15 mouse cellular contexts compared by ENCODE assay signal in genomic region chr11:101030136-101030807, GRCm38 (mm10). TPM values are rescaled to one million over a fixed set of nuclear protein-coding genes. Genes with fewer than 3 reads are reported as not detected.
DNase-seq lines count a peak whose midpoint lies in the region; ATAC-seq and TF ChIP-seq lines count a peak whose summit lies in the region.
"Had no signal": no experiment of that assay in that cellular context is flagged by ENCODE, and none has a peak within 500 bp of the region (broad histone marks: within the 10 kb centered on the region; RNA-seq: fewer than 3 reads in every experiment).

No protein-coding gene starts in this region.

- 79% methylated on average over 10 of the region's 10 CpGs for WGBS in embryonic facial prominence, embryonic 14.5 days
- WGBS in embryonic facial prominence, embryonic 10.5 days, result 92% methylated on average over 10 of the region's 10 CpGs
- WGBS in heart, embryonic 15.5 days, result 40% methylated on average over 10 of the region's 10 CpGs
- 58% methylated on average over 10 of the region's 10 CpGs for WGBS in intestine, postnatal 0 days
- 83% methylated on average over 10 of the region's 10 CpGs for WGBS in liver, embryonic 12.5 days (ENCODE audit: insufficient replicate concordance)

- no peaks in the 10 kb centered on the region for H3K27me3 ChIP-seq in embryonic facial prominence, embryonic 14.5 days (replicated peaks; ENCODE audit: control insufficient read depth, insufficient read depth, low read length)
- no peaks in the 10 kb centered on the region for H3K27me3 ChIP-seq in embryonic facial prominence, embryonic 10.5 days (replicated peaks; ENCODE audit: low read depth, poor library complexity, severe bottlenecking)
- no peaks in the 10 kb centered on the region for H3K27me3 ChIP-seq in heart, embryonic 15.5 days
- H3K27me3 ChIP-seq in intestine, postnatal 0 days (replicated peaks; ENCODE audit: control insufficient read depth, insufficient read depth, low read length), result no peaks in the 10 kb centered on the region
- no peaks in the 10 kb centered on the region for H3K27me3 ChIP-seq in liver, embryonic 12.5 days (replicated peaks)

- no peak overlapping the region for H3K9ac ChIP-seq in embryonic facial prominence, embryonic 14.5 days (ENCODE audit: low read depth, low read length)
- no peak overlapping the region for H3K9ac ChIP-seq in heart, embryonic 15.5 days
- no peak overlapping the region for H3K9ac ChIP-seq in intestine, postnatal 0 days (ENCODE audit: low read depth, low read length)
- H3K9ac ChIP-seq in liver, embryonic 12.5 days, result no peak overlapping the region
- H3K9ac ChIP-seq: liver, postnatal 0 days had no signal

- no peak overlapping the region; the same call in 1 of the 2 replicates for H3K27ac ChIP-seq in embryonic facial prominence, embryonic 14.5 days (replicated peaks; ENCODE audit: low read depth, low read length)
- no peak overlapping the region for H3K27ac ChIP-seq in embryonic facial prominence, embryonic 10.5 days (replicated peaks)
- H3K27ac ChIP-seq in heart, embryonic 15.5 days, result peak overlapping the region; percentile 90
- H3K27ac ChIP-seq in intestine, postnatal 0 days (ENCODE audit: low read depth, low read length), result 0 out of 2 replicates have a peak overlapping the region, but pooled peaks have one; percentile 42
- H3K27ac ChIP-seq in liver, embryonic 12.5 days, result no peak overlapping the region
- H3K27ac ChIP-seq: forebrain, embryonic 10.5 days had no signal

- H3K4me1 ChIP-seq in embryonic facial prominence, embryonic 14.5 days (ENCODE audit: control insufficient read depth, insufficient read depth, low read length), result no peaks in the 10 kb centered on the region
- no peaks in the 10 kb centered on the region for H3K4me1 ChIP-seq in embryonic facial prominence, embryonic 10.5 days
- peaks cover 27% of the 10 kb centered on the region for H3K4me1 ChIP-seq in heart, embryonic 15.5 days (replicated peaks)
- 0 out of 2 replicates have a peak, but pooled peaks cover 7% of the 10 kb centered on the region for H3K4me1 ChIP-seq in intestine, postnatal 0 days (replicated peaks; ENCODE audit: control insufficient read depth, insufficient read depth, low read length)
- H3K4me1 ChIP-seq in liver, embryonic 12.5 days, result no peaks in the 10 kb centered on the region
- H3K4me1 ChIP-seq: forebrain, embryonic 10.5 days had no signal

- no peak overlapping the region for H3K4me2 ChIP-seq in embryonic facial prominence, embryonic 14.5 days (ENCODE audit: low read depth, low read length)
- no peak overlapping the region for H3K4me2 ChIP-seq in heart, embryonic 15.5 days
- no peak overlapping the region for H3K4me2 ChIP-seq in intestine, postnatal 0 days (replicated peaks; ENCODE audit: low read depth)
- H3K4me2 ChIP-seq in liver, embryonic 12.5 days, result no peak overlapping the region
- H3K4me2 ChIP-seq: midbrain, embryonic 11.5 days had no signal

- no peaks in the 10 kb centered on the region for H3K9me3 ChIP-seq in embryonic facial prominence, embryonic 14.5 days (ENCODE audit: control insufficient read depth, low read length)
- H3K9me3 ChIP-seq in embryonic facial prominence, embryonic 10.5 days, result no peaks in the 10 kb centered on the region
- H3K9me3 ChIP-seq in heart, embryonic 15.5 days (replicated peaks), result no peaks in the 10 kb centered on the region
- no peaks in the 10 kb centered on the region for H3K9me3 ChIP-seq in intestine, postnatal 0 days (ENCODE audit: control insufficient read depth)
- H3K9me3 ChIP-seq in liver, embryonic 12.5 days (replicated peaks), result no peaks in the 10 kb centered on the region
- H3K9me3 ChIP-seq: forebrain, embryonic 10.5 days had no signal

- peak; percentile 7 for DNase-seq in embryonic facial prominence, embryonic 14.5 days (ENCODE audit: low spot score)
- DNase-seq in embryonic facial prominence, embryonic 10.5 days (ENCODE audit: low spot score), result no peak
- no peak for DNase-seq in heart, adult 11 months
- peak; percentile 65 for DNase-seq in NIH3T3 (ENCODE audit: low read depth)
- DNase-seq in adrenal gland, adult 8-10 months, result no peak
- DNase-seq: kidney, postnatal 25 days; liver, postnatal 0 days; lung, postnatal 36 days; right cerebral cortex, postnatal 14 days had no signal

- TF ChIP-seq CTCF in intestine, postnatal 0 days (IDR thresholded peaks at IDR 0.05; ENCODE audit: low read depth), result no peak

- ATAC-seq in embryonic facial prominence, embryonic 14.5 days (ENCODE audit: low read depth), result no peak
- ATAC-seq in heart, embryonic 15.5 days (replicated peaks; ENCODE audit: insufficient number of reproducible peaks, insufficient read depth, low FRiP score, low read depth), result peak; percentile 86
- ATAC-seq in intestine, postnatal 0 days, result no peak; the same call in 1 of the 2 replicates
- ATAC-seq in liver, embryonic 12.5 days, result no peak
- ATAC-seq: liver, postnatal 0 days had no signal

- H3K4me3 ChIP-seq in embryonic facial prominence, embryonic 14.5 days (ENCODE audit: low read depth, low read length), result no peak overlapping the region
- H3K4me3 ChIP-seq in embryonic facial prominence, embryonic 10.5 days, result no peak overlapping the region
- no peak overlapping the region for H3K4me3 ChIP-seq in heart, embryonic 15.5 days
- no peak overlapping the region for H3K4me3 ChIP-seq in intestine, postnatal 0 days (ENCODE audit: low read depth, low read length)
- H3K4me3 ChIP-seq in liver, embryonic 12.5 days, result no peak overlapping the region
- H3K4me3 ChIP-seq: forebrain, embryonic 10.5 days had no signal

- peaks cover 71% of the 10 kb centered on the region for H3K36me3 ChIP-seq in embryonic facial prominence, embryonic 14.5 days (ENCODE audit: control insufficient read depth, insufficient read depth, low read length)
- H3K36me3 ChIP-seq in embryonic facial prominence, embryonic 10.5 days (replicated peaks), result peaks cover 86% of the 10 kb centered on the region
- H3K36me3 ChIP-seq in heart, embryonic 15.5 days, result peaks cover 38% of the 10 kb centered on the region
- H3K36me3 ChIP-seq in intestine, postnatal 0 days (ENCODE audit: control insufficient read depth, insufficient read depth), result peaks cover 46% of the 10 kb centered on the region
- peaks cover 97% of the 10 kb centered on the region for H3K36me3 ChIP-seq in liver, embryonic 12.5 days

RNA-seq across cellular contexts. Expression of gene Atp6v0a1, which starts 21.0 kb away (rescaled TPM):
- polyA plus RNA-seq in embryonic facial prominence, embryonic 14.5 days (2014; fragmentation: Nextera tagmentation; extraction: Ambion mirVana), result 35.0 and 37.9 TPM in 2 replicates
- 30.1 and 30.5 TPM in 2 replicates for polyA plus RNA-seq in embryonic facial prominence, embryonic 10.5 days (2016; fragmentation: Nextera tagmentation; extraction: Ambion mirVana)
- polyA plus RNA-seq in heart, embryonic 15.5 days (2015; fragmentation: Nextera tagmentation; extraction: Ambion mirVana), result 54.1 and 54.4 TPM in 2 replicates
- polyA plus RNA-seq in intestine, postnatal 0 days (2015; fragmentation: Nextera tagmentation; extraction: Ambion mirVana), result 62.1 and 67.2 TPM in 2 replicates
- polyA plus RNA-seq in liver, embryonic 12.5 days (2016; fragmentation: Nextera tagmentation; extraction: Ambion mirVana), result 56.5 and 57.6 TPM in 2 replicates
- 100 to 1,000 TPM; 155 to 222 (median 186) TPM for total RNA-seq in adrenal gland, adult 8-10 months (2022)

RNA-seq across cellular contexts. Expression of gene Naglu, which starts 39.5 kb away (rescaled TPM):
- polyA plus RNA-seq in embryonic facial prominence, embryonic 14.5 days (2014; fragmentation: Nextera tagmentation; extraction: Ambion mirVana), result 13.9 and 14.4 TPM in 2 replicates
- 7.4 and 8.9 TPM in 2 replicates for polyA plus RNA-seq in embryonic facial prominence, embryonic 10.5 days (2016; fragmentation: Nextera tagmentation; extraction: Ambion mirVana)
- 11.6 and 16.3 TPM in 2 replicates for polyA plus RNA-seq in heart, embryonic 15.5 days (2015; fragmentation: Nextera tagmentation; extraction: Ambion mirVana)
- polyA plus RNA-seq in intestine, postnatal 0 days (2015; fragmentation: Nextera tagmentation; extraction: Ambion mirVana), result 25.6 and 25.8 TPM in 2 replicates
- polyA plus RNA-seq in liver, embryonic 12.5 days (2016; fragmentation: Nextera tagmentation; extraction: Ambion mirVana), result 6.3 and 7.0 TPM in 2 replicates
- total RNA-seq in adrenal gland, adult 8-10 months (2022), result 10 to 100 TPM; 45.3 to 51.8 (median 49.6) TPM

RNA-seq across cellular contexts. Expression of gene Hsd17b1, which starts 47.9 kb away (rescaled TPM):
- polyA plus RNA-seq in embryonic facial prominence, embryonic 14.5 days (2014; fragmentation: Nextera tagmentation; extraction: Ambion mirVana), result not detected in 2 replicates
- polyA plus RNA-seq in embryonic facial prominence, embryonic 10.5 days (2016; fragmentation: Nextera tagmentation; extraction: Ambion mirVana), result 0.21 TPM in 1 of 2 replicates, not detected in the other
- not detected in 2 replicates for polyA plus RNA-seq in heart, embryonic 15.5 days (2015; fragmentation: Nextera tagmentation; extraction: Ambion mirVana)
- polyA plus RNA-seq in intestine, postnatal 0 days (2015; fragmentation: Nextera tagmentation; extraction: Ambion mirVana), result 0.08 TPM in 1 of 2 replicates, not detected in the other
- polyA plus RNA-seq in liver, embryonic 12.5 days (2016; fragmentation: Nextera tagmentation; extraction: Ambion mirVana), result 0.08 TPM in 1 of 2 replicates, not detected in the other
- 1 to 10 TPM; 1.7 to 2.4 (median 2.0) TPM for total RNA-seq in adrenal gland, adult 8-10 months (2022)
- polyA plus RNA-seq: embryonic facial prominence, embryonic 11.5 days had no signal

RNA-seq across cellular contexts. Expression of gene Coasy, which starts 52.1 kb away (rescaled TPM):
- 39.1 and 40.5 TPM in 2 replicates for polyA plus RNA-seq in embryonic facial prominence, embryonic 14.5 days (2014; fragmentation: Nextera tagmentation; extraction: Ambion mirVana)
- polyA plus RNA-seq in embryonic facial prominence, embryonic 10.5 days (2016; fragmentation: Nextera tagmentation; extraction: Ambion mirVana), result 48.7 and 51.1 TPM in 2 replicates
- 26.6 and 29.0 TPM in 2 replicates for polyA plus RNA-seq in heart, embryonic 15.5 days (2015; fragmentation: Nextera tagmentation; extraction: Ambion mirVana)
- 28.0 TPM in 2 replicates for polyA plus RNA-seq in intestine, postnatal 0 days (2015; fragmentation: Nextera tagmentation; extraction: Ambion mirVana)
- 26.4 and 28.5 TPM in 2 replicates for polyA plus RNA-seq in liver, embryonic 12.5 days (2016; fragmentation: Nextera tagmentation; extraction: Ambion mirVana)
- 100 to 1,000 TPM in 2 of 4 experiments, 10 to 100 TPM in 2; 70.8 to 104 (median 89.9) TPM for total RNA-seq in adrenal gland, adult 8-10 months (2022)

RNA-seq across cellular contexts. Expression of gene Mlx, which starts 56.8 kb away (rescaled TPM):
- 45.8 and 55.2 TPM in 2 replicates for polyA plus RNA-seq in embryonic facial prominence, embryonic 14.5 days (2014; fragmentation: Nextera tagmentation; extraction: Ambion mirVana)
- 40.6 and 41.0 TPM in 2 replicates for polyA plus RNA-seq in embryonic facial prominence, embryonic 10.5 days (2016; fragmentation: Nextera tagmentation; extraction: Ambion mirVana)
- polyA plus RNA-seq in heart, embryonic 15.5 days (2015; fragmentation: Nextera tagmentation; extraction: Ambion mirVana), result 34.5 and 38.8 TPM in 2 replicates
- polyA plus RNA-seq in intestine, postnatal 0 days (2015; fragmentation: Nextera tagmentation; extraction: Ambion mirVana), result 93.3 and 96.4 TPM in 2 replicates
- 34.9 and 35.7 TPM in 2 replicates for polyA plus RNA-seq in liver, embryonic 12.5 days (2016; fragmentation: Nextera tagmentation; extraction: Ambion mirVana)
- 10 to 100 TPM; 38.1 to 69.0 (median 47.6) TPM for total RNA-seq in adrenal gland, adult 8-10 months (2022)

Comparison
In these comparisons a context has a peak if more than half of its experiments do, and no peak if none do; other contexts are left out.
1. DNase-seq: peak in embryonic facial prominence, embryonic 14.5 days (single experiment) and NIH3T3 (single experiment); none in embryonic facial prominence, embryonic 10.5 days (single experiment), heart, adult 11 months (single experiment) and adrenal gland, adult 8-10 months (single experiment).
2. H3K27ac ChIP-seq: peak in heart, embryonic 15.5 days (single experiment) and intestine, postnatal 0 days (single experiment); none in embryonic facial prominence, embryonic 14.5 days (single experiment), embryonic facial prominence, embryonic 10.5 days (single experiment) and liver, embryonic 12.5 days (single experiment).